Mouse (Mus musculus): ENCODE data around the gene Tmem151a.

The Tmem151a gene

DNA sequence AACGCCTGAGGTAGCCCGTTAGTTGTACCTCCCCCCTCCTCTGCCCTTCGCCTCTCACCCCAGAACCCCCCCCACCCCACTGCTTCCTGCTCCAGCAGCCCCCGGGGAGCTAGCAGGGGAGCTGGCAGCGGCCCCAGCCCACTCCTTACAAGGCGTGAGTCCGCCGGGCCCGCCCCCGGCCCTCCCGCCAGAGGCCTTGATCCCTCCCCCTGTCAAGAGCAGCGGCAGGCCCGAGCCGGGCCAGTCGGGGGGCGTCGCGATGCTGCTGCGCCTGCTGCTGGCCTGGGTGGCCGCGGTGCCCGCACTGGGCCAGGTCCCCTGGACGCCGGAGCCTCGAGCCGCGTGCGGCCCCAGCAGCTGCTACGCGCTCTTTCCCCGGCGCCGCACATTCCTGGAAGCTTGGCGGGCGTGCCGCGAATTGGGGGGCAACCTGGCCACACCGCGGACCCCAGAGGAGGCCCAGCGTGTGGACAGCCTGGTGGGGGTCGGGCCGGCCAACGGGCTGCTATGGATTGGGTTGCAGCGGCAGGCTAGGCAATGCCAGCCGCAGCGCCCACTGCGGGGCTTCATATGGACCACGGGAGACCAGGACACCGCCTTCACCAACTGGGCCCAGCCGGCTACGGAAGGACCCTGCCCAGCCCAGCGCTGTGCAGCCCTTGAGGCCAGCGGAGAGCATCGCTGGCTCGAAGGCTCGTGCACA is 17.3 kb downstream of the Tmem151a start, which contains the start of gene Cd248:
Gene Cd248 (plus strand): TSS at position 212 of the 703 bp plus-strand sequence.
- no peak for DNase-seq (ENCODE audit: low spot score in 2 of 2)

DNA sequence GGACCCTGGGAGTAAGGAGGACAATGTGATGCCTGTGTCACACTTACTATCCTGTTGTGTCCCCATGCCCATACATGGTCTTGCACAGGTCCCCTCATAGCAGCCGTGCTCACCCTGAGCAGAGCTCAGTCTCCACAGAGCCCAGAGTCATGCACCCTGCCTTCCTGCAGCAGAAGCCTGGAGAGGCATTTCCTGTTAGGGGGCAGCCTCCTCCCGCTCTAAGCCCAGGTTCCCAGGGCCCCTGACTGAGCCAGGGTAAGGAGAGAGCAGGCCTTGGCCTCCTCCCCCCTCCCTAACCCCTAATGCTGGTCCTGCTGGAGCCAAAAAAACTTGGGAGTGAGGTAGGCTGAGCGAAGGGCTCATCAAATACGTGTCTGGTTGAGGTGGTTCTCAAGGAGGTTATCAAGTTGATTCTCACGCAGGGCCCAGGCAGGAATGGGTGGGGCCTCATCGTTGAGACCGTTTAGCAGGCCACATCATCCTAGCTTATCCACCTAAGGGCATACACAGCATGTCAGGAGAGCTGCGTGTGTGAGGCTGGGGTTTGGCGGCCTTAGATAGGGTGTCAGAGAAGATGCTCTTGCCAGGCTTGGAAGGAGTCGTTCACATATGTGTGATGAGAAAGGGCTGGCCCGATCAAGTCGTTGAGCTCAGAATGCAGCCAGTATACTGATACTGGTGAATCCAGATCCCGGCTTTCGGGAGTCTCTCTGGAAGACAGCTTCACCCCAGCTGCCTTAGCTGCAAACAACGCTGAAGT is 18.1 kb downstream of the Tmem151a start:
- no peak for DNase-seq (ENCODE audit: low spot score in 2 of 2)

DNA sequence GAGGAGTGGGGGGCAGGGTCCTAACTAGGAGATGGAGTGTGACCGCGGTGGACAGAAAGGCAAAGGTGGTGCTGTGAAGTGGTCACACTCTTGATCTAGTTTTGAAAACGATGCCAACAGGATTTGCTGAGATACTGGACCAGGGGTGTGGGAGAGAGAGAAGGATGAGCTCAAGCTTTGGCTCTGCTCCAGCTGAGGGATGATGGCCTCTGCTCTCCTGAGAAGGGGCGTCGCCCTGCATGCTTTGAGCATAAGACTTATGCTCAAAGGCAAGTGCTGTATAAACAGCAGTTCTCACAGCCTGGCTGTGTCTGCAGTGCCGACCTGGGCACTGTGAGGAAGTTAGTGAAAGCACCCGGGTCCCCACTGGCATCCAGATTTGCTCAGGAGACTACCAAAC is 20.2 kb downstream of the Tmem151a start:
- no peak for DNase-seq (ENCODE audit: low spot score in 2 of 2)

DNA sequence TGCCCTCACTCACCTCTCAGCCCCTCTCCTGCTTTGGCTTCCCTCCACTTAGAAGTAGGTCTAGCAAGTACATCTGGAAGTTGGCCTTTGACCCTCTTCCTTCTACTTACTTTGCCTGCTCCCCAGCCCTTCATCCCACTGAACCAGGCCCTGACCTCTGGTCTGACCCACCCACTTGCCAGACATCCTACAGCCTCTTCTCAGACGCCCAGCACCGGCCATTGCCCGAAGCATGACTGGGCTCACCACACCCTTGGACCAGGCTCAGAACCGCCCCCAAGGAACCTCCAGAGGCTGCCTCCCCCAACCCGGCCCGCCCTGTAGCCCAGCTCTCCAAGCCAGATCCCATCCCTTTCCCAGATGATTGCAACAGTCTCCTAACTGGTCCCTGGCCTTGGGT is 22.9 kb downstream of the Tmem151a start:
- no peak for DNase-seq (ENCODE audit: low spot score in 2 of 2)

DNA sequence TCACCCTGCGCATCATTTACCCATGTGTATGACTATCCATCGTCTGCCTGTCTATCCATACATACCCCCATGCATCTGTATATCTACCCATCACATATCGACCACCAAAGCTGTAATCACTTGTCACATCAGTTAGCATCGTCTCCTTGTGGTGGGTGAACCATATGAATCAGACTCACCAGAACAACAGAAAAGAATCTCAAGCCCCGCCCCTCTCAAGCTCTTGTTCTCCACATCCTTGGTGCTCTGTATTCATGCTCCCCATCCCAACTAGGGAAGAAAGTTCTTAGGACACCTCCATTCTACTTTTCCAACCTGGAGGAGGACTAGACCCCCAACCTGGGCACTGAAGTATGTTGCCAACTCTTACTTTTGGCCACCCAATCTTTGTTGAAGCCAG is 23.3 kb downstream of the Tmem151a start:
- DNase-seq (ENCODE audit: low spot score in 2 of 2) = no peak

DNA sequence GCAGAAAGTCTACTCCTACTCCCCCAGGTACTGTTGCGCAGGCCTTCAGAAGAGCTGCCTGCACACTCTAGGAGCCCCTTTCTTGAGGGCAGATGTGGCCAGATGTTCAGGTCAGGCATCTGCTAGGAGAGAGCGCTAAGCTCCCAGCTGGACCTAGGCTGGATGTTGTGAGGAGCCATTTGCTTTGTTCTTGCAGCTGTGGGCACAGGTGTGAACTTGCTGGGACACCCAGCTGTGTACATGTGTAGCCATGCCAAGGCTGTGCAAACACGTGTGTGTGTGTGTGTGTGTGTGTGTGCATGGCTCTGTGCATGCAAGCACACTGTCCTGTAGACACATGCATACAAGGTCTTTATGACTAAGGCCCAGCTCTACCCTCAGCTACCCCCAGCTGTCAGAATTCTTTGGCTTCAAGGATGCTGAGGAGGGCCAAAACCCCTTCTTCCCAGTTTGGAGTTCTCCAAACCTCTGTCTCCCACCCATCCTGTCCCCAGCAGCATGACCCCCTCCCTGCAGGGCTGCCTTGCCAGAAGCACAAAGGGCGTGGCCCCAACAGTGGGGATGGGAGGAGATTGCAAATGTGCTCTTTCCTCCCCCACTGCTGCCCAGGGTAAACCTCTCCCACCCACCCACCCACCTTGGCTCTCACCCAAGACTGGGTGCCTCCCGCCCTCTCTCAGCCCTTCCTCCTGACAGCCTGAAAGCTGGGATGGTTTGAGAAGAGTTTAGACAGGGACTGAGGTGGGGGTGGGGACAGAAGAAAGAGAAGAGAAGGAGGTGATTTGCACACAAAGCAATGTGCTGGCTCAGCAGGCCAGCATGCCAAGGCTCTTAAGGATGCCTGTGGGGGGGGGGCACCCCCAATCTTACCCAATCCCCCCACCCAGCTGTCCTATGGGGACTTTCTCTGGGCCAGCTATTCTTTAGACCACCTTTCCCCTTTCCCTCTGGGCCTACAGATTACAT is 24.7 kb downstream of the Tmem151a start:
- no peak for DNase-seq (ENCODE audit: low spot score in 2 of 2)

DNA sequence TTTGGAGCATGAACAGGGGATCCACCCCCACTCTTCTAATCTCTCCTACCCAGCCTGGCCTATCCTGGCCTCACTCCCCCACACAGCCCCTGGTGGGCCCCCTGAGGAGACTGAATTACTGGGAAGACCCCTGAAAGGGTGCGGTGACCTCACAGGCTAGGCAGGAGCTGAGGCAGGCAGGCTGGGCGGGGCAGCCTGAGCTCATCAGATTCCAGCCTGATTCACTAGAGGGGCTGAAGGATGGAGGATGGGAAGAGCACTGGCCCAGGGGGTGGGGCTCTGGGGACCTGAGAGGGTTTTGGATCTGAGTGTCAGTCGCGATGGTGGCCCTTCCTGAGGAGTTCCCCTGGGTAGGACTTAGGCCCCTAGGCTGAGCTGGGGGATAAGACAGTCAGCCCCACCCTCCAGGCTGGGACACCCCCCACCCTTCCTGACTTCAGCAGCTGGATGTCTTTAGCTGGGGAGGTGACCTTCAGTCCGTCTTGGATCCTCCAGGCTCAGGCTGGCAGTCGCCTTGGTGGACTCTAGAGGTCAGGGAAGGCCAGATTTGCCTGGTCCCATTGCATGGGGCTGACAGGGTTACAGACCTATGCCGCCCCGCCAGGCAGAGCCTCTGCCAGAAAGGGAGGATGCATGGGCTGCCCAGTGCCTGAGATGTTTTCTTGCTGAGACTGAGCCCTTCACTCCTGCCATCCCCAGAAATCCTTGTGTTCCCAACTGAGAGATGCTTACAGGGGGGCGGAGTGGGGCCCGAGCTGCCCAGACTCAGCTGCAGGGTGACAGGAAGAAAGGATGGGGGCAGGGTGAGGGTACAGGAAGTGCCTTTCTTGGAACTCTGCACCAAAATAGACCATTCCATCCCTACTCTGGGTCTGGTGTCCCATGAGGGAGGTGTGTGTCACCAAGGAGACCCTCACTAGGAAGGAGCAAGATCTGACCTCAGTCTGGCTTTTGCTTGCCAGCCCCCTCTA is 26.2 kb downstream of the Tmem151a start:
- no peak for DNase-seq (ENCODE audit: low spot score in 2 of 2)

DNA sequence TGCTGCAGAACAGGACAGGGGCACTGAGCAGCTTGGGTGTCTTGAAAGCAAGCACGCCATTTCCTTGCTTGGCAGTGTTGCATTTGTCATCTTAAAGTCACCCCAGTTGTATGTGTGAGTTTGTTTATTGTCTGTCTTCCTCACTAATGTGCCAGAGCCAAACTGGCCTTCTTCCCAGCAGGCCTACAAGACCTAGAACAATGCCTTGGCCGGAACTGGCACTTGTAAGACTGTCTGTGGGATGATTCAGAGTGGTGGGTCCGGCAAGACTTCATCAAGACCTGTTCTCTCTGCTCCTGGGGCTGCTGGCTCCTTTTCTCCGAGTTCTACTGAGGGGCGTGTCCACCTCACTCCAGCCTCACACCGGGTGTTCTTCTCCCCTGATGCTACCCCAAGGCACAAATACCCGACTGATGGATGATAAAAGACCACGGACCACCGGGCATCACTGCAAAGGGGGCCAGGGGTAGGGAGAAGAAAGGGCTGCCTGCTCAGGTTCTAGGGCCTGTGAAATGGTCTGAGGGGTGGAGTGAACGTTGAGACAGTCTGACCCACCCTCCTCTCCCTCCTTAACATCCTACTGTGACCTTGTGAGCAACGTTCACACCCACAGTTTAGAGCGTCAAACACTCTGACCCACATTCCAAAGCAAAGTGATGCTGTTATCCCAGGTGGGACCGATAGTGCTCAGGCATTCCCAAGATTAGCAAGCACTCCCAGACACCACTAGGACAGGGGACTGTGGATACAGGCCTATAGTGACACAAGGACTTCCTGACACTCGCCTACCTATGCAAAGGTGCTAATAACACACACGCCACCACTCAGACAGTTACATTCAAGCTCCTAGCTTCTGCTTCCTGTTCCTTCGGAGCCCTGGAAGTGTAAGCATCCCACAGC is 27.2 kb downstream of the Tmem151a start:
- no peak for DNase-seq (ENCODE audit: low spot score in 2 of 2)

DNA sequence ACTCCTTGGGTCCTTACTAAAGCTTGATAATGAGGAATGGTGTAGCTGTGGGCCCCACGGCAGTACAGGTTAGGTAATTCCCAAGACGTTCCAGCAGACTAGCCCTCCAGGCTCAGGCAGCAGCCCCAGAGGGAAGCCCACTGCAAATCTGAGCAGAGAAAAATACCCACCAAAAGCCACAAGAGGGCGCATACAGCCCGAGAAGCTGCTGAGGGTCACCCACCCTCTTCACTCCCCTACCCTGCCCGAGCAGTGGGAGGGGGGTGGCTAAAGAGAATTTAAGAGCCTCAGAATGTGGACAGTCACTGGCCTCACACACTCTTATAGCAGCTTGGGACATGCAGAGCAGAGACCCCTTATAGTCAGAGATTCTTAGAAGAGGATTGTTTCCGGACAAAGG is 29.1 kb downstream of the Tmem151a start:
- no peak for DNase-seq (ENCODE audit: low spot score in 2 of 2)

DNA sequence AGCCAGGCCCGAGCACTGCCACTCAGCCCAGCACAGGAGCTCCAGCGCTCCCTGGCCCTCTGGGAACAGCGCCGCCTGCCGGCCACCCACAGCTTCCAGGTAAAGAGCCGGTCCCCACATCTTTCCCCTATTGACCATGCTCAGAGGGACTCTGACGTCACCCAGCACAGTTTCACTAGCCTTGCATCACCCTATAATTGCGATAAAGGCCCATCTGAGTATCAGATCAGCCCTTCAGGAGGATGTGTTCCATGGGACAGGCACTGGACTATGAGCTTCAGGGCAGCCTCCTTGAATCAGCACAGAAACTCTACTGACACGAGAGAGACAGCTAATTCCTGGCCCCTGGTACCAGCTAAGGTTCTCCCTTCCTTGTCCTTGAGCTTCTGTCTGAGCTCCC is 31.4 kb downstream of the Tmem151a start:
- no peak for DNase-seq (ENCODE audit: low spot score in 2 of 2)

DNA sequence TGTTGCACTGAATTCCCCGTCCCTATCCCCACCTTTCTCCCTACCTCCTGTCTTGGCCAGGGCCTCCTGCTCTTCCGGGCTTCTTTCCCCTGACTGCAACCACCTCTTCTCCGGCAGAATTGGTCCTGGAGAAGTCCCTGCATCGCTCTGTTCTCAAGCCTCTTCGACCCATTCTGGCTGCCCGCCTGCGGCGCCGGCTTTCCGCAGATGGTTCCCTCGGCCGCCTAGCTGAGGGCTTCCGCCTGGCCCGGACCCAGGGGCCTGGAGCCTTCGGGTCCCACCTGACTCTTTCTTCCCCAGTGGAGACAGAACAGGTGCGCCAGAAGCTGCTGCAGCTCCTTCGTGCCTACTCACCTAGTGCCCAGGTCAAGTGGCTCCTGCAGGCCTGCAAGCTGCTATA is 32.5 kb downstream of the Tmem151a start:
- no peak for DNase-seq (ENCODE audit: low spot score in 2 of 2)

DNA sequence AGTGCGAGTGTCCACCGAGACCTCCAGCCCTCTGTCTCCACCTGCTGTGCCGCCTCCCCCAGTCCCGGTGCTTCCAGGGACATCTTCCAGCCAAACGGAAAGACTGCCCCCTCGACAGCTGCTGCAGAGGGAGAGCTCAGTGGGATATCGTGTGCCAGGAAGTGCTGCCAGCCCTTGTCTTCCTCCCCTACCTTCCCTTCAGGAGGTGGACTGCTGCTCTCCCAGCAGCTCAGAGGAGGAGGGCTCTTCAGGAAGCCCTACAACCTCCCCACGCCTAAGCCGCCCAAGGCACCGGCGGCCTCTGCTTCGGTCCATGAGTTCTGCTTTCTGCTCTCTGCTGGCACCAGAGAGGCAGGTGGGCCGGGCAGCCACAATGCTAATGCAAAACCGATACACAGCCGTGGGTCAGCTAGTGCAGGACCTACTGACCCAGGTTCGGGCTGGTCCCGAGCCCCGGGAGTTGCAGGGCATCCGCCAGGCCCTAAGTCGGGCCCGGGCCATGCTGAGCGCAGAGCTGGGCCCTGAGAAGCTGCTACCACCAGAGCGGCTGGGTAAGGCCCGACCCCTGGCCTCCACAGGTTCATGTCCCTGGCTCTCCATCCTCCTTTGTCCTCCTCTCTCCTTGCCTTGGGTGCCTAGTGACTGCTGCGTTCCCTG is 33.0 kb downstream of the Tmem151a start:
- no peak for DNase-seq (ENCODE audit: low spot score in 2 of 2)

DNA sequence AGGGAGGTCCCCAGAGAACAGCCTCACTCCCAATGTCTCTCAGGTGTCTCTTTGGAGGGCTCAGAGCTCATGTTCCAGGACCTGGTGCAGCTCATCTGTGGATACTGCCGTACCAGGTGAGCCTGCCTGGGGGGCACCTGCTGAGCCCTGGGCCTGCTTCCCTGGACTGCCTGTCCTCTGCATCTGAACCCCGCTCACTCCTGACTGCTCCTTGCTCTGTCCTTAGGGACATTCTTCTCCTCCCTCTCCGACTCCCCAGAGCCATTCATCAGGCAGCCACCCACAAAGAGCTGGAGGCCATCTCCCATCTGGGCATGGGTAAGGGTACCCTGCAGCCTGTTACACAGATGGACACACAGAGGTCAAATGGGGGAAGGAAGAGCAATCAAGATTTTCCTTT is 33.8 kb downstream of the Tmem151a start:
- peak in 1 of 2 experiments; percentile 6 for DNase-seq (ENCODE audit: low spot score in 2 of 2)

DNA sequence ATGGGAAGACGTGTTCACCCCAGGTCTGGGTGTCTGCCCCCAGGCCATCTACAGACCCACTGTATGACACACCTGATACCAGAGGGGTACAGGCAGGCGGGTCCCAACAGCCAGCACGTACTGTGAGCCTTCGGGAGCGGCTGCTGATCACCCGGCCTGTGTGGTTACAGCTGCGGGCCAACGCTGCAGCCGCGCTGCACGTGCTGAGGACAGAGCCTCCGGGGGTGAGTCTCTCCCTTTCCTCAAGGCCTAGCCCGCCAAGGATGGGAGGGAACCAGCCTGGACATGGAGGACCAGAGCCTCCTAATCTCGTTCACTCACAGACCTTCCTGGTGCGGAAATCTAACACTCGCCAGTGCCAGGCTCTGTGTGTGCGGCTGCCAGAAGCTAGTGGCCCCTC is 34.3 kb downstream of the Tmem151a start:
- DNase-seq (ENCODE audit: low spot score in 2 of 2) = peak in 1 of 2 experiments; percentile 23

DNA sequence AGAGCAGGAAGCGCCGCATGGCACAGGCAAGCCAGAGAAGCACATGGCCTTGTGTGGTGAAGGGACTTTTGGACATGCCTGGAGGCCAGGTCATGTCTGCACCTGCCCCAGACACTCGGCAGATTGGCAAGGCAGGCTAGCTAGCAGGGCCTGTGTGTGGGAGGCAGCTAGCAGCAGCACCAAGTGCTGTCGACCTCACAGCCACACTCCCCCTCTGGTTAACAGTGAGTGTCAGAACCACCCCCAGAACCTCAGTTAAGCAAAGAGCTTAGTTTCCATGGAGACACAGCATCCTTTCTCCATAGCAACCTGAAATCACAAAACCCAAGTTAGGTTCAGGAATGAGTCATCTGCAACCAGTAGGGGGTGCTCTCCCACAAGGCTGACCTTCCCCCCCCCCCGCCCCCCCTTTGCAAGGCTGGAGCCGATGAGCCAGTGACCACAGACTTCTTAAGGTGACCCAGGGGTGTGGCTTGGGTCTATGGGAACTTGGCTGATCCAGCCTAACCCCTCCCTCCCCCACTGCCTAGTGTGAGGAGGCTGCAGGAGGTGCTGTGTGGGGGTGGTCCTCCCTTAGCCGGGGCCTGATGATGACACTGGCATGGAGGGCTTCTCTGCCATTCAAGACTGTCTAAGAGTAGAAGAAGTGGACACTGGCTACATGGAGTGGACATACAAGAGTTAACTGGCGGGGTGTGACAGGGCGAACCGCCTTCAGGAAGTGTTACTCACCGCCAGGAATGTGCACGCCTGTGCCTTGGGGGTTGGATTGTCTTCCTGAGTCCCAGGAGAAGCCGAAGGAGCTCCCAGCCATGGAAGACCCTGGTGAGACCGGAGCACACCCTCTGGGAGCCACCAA is 35.1 kb downstream of the Tmem151a start, which contains the start of gene Rin1:
Gene Rin1 (plus strand): TSS at position 435 of the 859 bp plus-strand sequence.
- DNase-seq (ENCODE audit: low spot score in 2 of 2) = peak; percentile 54 to 78

DNA sequence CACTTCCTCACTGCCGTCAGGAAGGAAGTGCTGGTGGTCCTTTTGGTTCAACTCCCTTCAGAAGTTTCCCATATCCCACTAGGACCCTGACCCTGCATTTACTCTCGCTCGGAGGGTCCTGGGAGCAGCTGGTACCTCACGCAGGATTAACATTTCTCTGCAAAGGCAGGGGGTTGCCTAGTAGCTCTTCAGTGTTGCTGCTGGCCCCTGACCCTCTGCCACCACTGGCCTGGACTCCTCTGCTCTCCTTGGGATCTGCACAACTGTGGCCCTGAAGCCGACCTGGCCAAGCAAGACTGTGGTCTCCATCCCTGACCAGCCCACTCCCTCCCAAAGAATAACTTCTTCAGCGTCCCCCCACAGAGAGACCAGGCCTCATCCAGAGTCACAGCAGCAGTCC is 36.0 kb downstream of the Tmem151a start:
- no peak for DNase-seq (ENCODE audit: low spot score in 2 of 2)

DNA sequence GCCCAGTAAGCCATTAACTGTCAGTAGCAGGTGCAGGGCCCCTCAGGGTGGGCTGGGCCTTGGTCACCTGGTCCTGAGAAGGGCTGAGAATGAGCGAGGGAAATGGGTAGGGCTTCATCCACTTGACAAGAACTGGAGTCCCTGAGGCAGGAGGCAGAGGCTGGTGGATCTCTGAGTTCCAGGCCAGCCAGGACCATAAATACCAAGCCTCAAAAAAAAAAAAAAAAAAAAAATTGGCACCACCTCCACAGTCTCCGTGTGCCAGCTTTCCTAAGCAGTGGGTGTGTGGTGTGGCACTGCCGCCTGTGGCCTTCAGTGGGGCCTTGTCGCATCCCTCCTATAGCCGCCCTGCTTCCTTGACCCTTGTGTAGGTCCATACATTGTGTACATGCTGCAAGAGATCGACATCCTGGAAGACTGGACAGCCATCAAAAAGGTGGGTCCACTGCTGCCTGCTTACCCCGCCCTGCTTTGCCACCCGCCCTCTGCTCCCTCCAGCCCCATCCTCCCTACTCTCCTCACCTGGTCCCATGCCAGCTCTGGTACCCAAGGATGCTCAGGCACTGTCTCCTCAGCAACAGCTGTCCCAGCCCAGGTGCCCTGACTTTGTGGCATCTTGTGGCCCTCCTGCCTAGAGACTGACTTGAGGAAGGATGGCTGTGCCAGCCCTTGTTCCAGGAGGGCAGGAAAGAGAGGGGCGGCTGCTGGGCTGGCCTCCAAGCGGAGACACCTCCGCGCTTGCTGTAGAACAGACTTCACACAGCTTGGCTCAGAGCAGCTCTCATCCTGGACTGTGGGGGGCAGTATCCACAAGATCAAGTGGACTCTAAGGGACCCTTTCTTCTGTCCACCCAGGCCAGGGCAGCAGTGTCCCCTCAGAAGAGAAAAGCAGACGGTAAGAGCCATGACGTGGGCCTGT is 36.9 kb downstream of the Tmem151a start:
- DNase-seq (ENCODE audit: low spot score in 2 of 2) = no peak

All from frontal cortex, postnatal 10 days (tissue).